Mouse (Mus musculus) B cell, adult 67 days (primary cell): ENCODE results near the gene Smim8. TPM values are rescaled to one million over a fixed set of nuclear protein-coding genes. Genes with fewer than 3 reads are reported as not detected.

Experiments
- total RNA-seq, 2 experiments: library from RNA; stranded (reverse); gene quantifications; 4 replicates each; pipeline ENCODE4 v1.2.4; 2023

Gene Smim8
- 10 to 100 TPM; 12.9 to 20.4 TPM for total RNA-seq

DNA sequence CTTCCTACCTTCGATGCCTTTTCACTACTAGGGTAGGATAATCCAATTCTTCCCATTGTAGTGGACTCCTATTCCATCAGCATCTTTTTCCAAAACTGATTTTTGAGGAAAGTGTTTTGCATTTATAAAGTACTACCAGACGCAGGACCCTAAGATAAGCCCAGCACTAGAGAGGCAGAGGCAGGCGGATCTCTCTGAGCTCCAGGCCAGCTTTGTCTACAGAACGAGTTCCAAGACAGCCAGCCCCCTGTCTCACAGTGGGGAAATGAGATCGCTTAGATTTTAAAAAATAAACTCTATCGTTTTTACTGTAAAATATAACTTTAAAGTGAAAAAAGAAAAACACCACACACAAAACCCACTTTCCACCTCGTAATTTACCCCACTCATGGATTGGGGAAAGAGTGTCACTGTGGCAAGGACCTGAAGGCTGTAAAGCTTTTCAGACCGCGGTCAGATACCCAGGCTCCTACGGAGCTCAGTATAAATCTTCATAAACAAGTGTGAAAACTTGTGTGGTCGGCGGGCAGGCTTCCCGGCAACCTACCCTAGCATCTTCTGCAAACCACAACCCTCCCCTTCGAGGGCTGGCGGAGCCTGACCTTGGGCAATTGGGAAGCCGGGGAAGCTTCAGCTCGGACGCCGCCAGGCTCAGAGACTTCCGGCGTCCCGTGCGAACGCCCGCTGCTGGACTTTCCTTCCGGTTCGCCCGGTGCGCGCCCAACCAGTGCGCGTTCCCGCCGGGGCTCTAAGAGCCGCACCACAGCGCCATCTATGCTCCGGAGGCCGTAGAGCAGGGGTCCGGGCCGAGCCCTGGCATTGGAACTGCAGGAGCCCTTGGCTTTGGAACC lies at the start of gene Smim8:
Gene Smim8 (minus strand): TSS at position 747 of the 851 bp plus-strand sequence.

GRCm38 (mm10) chr4:34756163-34756562 lies 22.1 kb downstream of the Smim8 start, which contains the start of gene Gm136:
TSS of gene Gm136 (minus strand) at chr4:34756263.

GRCm38 (mm10) chr4:34729851-34730341 lies 48.3 kb downstream of the Smim8 start, which contains the start of gene Cfap206:
TSS of gene Cfap206 (minus strand) at chr4:34730206.

Other genes with a start within 250 kb of the Smim8 start
- gene Akirin2, start 227.5 kb downstream of the Smim8 start, total RNA-seq, result 10 to 100 TPM; 59.7 to 65.0 TPM
- 100 to 1,000 TPM in 1 of 2 experiments, 10 to 100 TPM in 1; 93.7 to 110 TPM for gene Orc3, start 163.5 kb downstream of the Smim8 start, total RNA-seq
- 10 to 100 TPM; 33.4 to 37.2 TPM for gene Rars2, start 163.5 kb downstream of the Smim8 start, total RNA-seq
- gene Slc35a1, start 91.0 kb downstream of the Smim8 start, total RNA-seq, result 10 to 100 TPM; 21.7 to 24.5 TPM
- not detected for gene Cfap206, start 48.2 kb downstream of the Smim8 start, total RNA-seq
- gene Gm136, start 22.2 kb downstream of the Smim8 start, total RNA-seq, result not detected
- gene Zfp292, start 104.5 kb upstream of the Smim8 start, total RNA-seq, result 10 to 100 TPM; 63.9 to 65.8 TPM
- gene Cga, start 115.4 kb upstream of the Smim8 start, total RNA-seq, result not detected